15 mouse cellular contexts compared by ENCODE assay signal in the genomic region with DNA sequence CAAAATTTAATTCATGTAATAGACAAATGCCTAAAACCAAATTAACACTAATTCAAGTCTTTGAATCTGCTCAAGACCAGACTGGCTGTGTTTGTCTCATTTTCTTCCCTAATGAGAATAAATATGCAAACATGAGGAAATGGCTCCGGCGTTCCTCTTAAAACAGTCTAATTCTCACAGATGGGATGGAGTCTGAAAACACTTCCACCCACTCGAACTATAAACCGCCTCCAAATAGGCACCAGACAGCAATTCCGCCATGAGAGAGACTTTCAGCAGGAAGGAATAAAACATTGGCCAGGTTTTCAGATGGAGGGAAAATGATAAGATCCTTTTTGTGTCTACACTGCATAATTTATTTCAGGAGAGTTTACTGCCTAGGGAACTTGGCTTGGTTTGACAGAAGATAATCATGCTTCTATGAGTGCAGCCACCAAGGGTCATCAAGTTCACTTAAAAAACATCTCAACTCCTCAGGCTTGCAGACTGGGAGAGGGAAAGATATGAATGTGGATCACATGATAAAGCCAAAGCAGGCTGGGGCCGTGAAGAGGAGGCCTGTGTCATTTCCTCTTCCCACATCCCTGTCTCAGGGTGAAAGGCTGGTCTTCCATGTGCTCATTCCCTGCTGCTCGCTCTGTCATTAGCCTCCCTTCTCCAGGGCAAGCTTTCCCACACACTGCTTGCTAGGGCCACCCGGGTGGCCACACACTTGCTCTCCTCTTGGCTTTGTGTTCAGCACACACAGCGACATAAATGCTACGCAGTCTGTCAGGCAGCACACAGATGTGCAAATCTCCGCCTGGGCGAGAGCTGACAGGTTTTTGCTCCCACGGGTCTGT. TPM values are rescaled to one million over a fixed set of nuclear protein-coding genes. Genes with fewer than 3 reads are reported as not detected.
DNase-seq lines count a peak whose midpoint lies in the region; ATAC-seq lines count a peak whose summit lies in the region.
"Had no signal": no experiment of that assay in that cellular context is flagged by ENCODE, and none has a peak within 500 bp of the region (broad histone marks: within the 10 kb centered on the region; RNA-seq: fewer than 3 reads in every experiment).

No protein-coding gene starts in this region.

- no peak overlapping the region for H3K4me3 ChIP-seq in forebrain, embryonic 16.5 days (replicated peaks; ENCODE audit: low read length)
- H3K4me3 ChIP-seq in forebrain, embryonic 11.5 days (ENCODE audit: low read depth, low read length): no peak overlapping the region
- no peak overlapping the region for H3K4me3 ChIP-seq in neural tube, embryonic 13.5 days
- H3K4me3 ChIP-seq in hindbrain, embryonic 12.5 days: no peak overlapping the region
- H3K4me3 ChIP-seq: liver, embryonic 12.5 days; stomach, embryonic 15.5 days had no signal

- no peak overlapping the region for H3K9ac ChIP-seq in forebrain, embryonic 16.5 days (replicated peaks; ENCODE audit: low read depth, low read length)
- no peak overlapping the region for H3K9ac ChIP-seq in forebrain, embryonic 11.5 days (ENCODE audit: low read length)
- H3K9ac ChIP-seq in neural tube, embryonic 13.5 days: no peak overlapping the region; the same call in 1 of the 2 replicates
- H3K9ac ChIP-seq in hindbrain, embryonic 12.5 days: no peak overlapping the region
- H3K9ac ChIP-seq: hindbrain, embryonic 14.5 days; liver, embryonic 12.5 days; stomach, embryonic 15.5 days had no signal

- no peak for DNase-seq in forebrain, embryonic 11.5 days (ENCODE audit: low spot score)
- DNase-seq in layer of hippocampus, adult 11-12 months (ENCODE audit: low spot score): peak; percentile 19
- no peak for DNase-seq in layer of hippocampus, postnatal 25 days (ENCODE audit: extremely low spot score in 1 of 2, low spot score in 1 of 2)
- DNase-seq in brain, adult 2 months (ENCODE audit: low read depth, low spot score): peak; percentile 73
- no peak for DNase-seq in cerebellum, postnatal 14 days
- DNase-seq: lung, postnatal 4 days; retina, postnatal 1 day had no signal

- peak; percentile 72 for ATAC-seq in forebrain, embryonic 16.5 days
- ATAC-seq in forebrain, embryonic 11.5 days (replicated peaks; ENCODE audit: low FRiP score): no peak
- no peak; the same call in 1 of the 2 replicates for ATAC-seq in neural tube, embryonic 13.5 days (ENCODE audit: low read depth)
- ATAC-seq in hindbrain, embryonic 12.5 days (ENCODE audit: low FRiP score): no peak
- ATAC-seq: forebrain, embryonic 14.5 days; liver, embryonic 12.5 days had no signal

- H3K36me3 ChIP-seq in forebrain, embryonic 16.5 days (ENCODE audit: control insufficient read depth, insufficient read depth): no peaks in the 10 kb centered on the region
- H3K36me3 ChIP-seq in forebrain, embryonic 11.5 days (ENCODE audit: control insufficient read depth, insufficient read depth, low read length): no peaks in the 10 kb centered on the region
- H3K36me3 ChIP-seq in neural tube, embryonic 13.5 days: no peaks in the 10 kb centered on the region
- H3K36me3 ChIP-seq in hindbrain, embryonic 12.5 days: no peaks in the 10 kb centered on the region
- H3K36me3 ChIP-seq: liver, embryonic 12.5 days; stomach, embryonic 15.5 days had no signal

- no peak overlapping the region for H3K27ac ChIP-seq in forebrain, embryonic 16.5 days (ENCODE audit: low read length)
- no peak overlapping the region for H3K27ac ChIP-seq in forebrain, embryonic 11.5 days (ENCODE audit: low read depth, low read length)
- H3K27ac ChIP-seq in neural tube, embryonic 13.5 days (replicated peaks): 0 out of 2 replicates have a peak overlapping the region, but pooled peaks have one; percentile 24
- no peak overlapping the region for H3K27ac ChIP-seq in hindbrain, embryonic 12.5 days
- H3K27ac ChIP-seq: hindbrain, embryonic 14.5 days; liver, embryonic 12.5 days; stomach, embryonic 15.5 days had no signal

- no peaks in the 10 kb centered on the region for H3K9me3 ChIP-seq in forebrain, embryonic 16.5 days (ENCODE audit: control insufficient read depth, low read length)
- H3K9me3 ChIP-seq in forebrain, embryonic 11.5 days (ENCODE audit: control insufficient read depth, low read length): no peaks in the 10 kb centered on the region
- no peaks in the 10 kb centered on the region for H3K9me3 ChIP-seq in neural tube, embryonic 13.5 days
- no peaks in the 10 kb centered on the region for H3K9me3 ChIP-seq in hindbrain, embryonic 12.5 days (replicated peaks)
- H3K9me3 ChIP-seq: liver, embryonic 12.5 days; stomach, embryonic 15.5 days had no signal

- 61% methylated on average over 13 of the region's 13 CpGs for WGBS in forebrain, embryonic 16.5 days
- 83% methylated on average over 13 of the region's 13 CpGs for whole genome bisulfite sequencing in forebrain, embryonic 11.5 days
- 61% methylated on average over 13 of the region's 13 CpGs for WGBS in neural tube, embryonic 13.5 days
- WGBS in hindbrain, embryonic 12.5 days: 71% methylated on average over 13 of the region's 13 CpGs

- H3K4me2 ChIP-seq in forebrain, embryonic 16.5 days (ENCODE audit: low read length): no peak overlapping the region
- no peak overlapping the region for H3K4me2 ChIP-seq in forebrain, embryonic 11.5 days (ENCODE audit: low read depth, low read length, severe bottlenecking)
- H3K4me2 ChIP-seq in neural tube, embryonic 13.5 days: no peak overlapping the region
- no peak overlapping the region for H3K4me2 ChIP-seq in hindbrain, embryonic 12.5 days (replicated peaks)
- H3K4me2 ChIP-seq: hindbrain, embryonic 14.5 days; liver, embryonic 12.5 days; stomach, embryonic 15.5 days had no signal

- no peaks in the 10 kb centered on the region; the same call in 1 of the 2 replicates for H3K4me1 ChIP-seq in forebrain, embryonic 16.5 days (replicated peaks; ENCODE audit: control insufficient read depth, insufficient read depth, low read length)
- H3K4me1 ChIP-seq in forebrain, embryonic 11.5 days (replicated peaks; ENCODE audit: control insufficient read depth, insufficient read depth, low read length): no peaks in the 10 kb centered on the region
- H3K4me1 ChIP-seq in neural tube, embryonic 13.5 days (replicated peaks): peaks cover 5% of the 10 kb centered on the region
- 0 out of 2 replicates have a peak, but pooled peaks cover 3% of the 10 kb centered on the region for H3K4me1 ChIP-seq in hindbrain, embryonic 12.5 days
- H3K4me1 ChIP-seq: liver, embryonic 12.5 days; stomach, embryonic 15.5 days had no signal

- no peaks in the 10 kb centered on the region for H3K27me3 ChIP-seq in forebrain, embryonic 16.5 days (replicated peaks; ENCODE audit: control insufficient read depth, insufficient read depth, low read length)
- H3K27me3 ChIP-seq in forebrain, embryonic 11.5 days (ENCODE audit: control insufficient read depth, insufficient read depth, low read length): no peaks in the 10 kb centered on the region
- no peaks in the 10 kb centered on the region for H3K27me3 ChIP-seq in neural tube, embryonic 13.5 days
- H3K27me3 ChIP-seq in hindbrain, embryonic 12.5 days: no peaks in the 10 kb centered on the region
- H3K27me3 ChIP-seq: liver, embryonic 12.5 days; stomach, embryonic 15.5 days had no signal

RNA-seq across cellular contexts. Expression of a gene that starts 35.0 kb away (rescaled TPM):
- polyA plus RNA-seq in forebrain, embryonic 16.5 days (2015; fragmentation: Nextera tagmentation; extraction: Ambion mirVana): 0.06 and 0.09 TPM in 2 replicates
- not detected in 2 replicates for polyA plus RNA-seq in forebrain, embryonic 11.5 days (2014; fragmentation: Nextera tagmentation; extraction: Ambion mirVana)
- not detected for total RNA-seq in layer of hippocampus, postnatal 25 days (2021)
- 0.14 TPM in 1 of 2 replicates, not detected in the other for polyA plus RNA-seq in neural tube, embryonic 13.5 days (2015; fragmentation: Nextera tagmentation; extraction: Ambion mirVana)
- 0.17 and 0.39 TPM in 2 replicates for polyA plus RNA-seq in hindbrain, embryonic 12.5 days (2016; fragmentation: Nextera tagmentation; extraction: Ambion mirVana)
- total RNA-seq: heart, adult 8-10 months had no signal

RNA-seq across cellular contexts. Expression of a gene that starts 46.7 kb away (rescaled TPM):
- 0.36 and 1.1 TPM in 2 replicates for polyA plus RNA-seq in forebrain, embryonic 16.5 days (2015; fragmentation: Nextera tagmentation; extraction: Ambion mirVana)
- 1.5 and 1.9 TPM in 2 replicates for polyA plus RNA-seq in forebrain, embryonic 11.5 days (2014; fragmentation: Nextera tagmentation; extraction: Ambion mirVana)
- total RNA-seq in layer of hippocampus, postnatal 25 days (2021): under 1 TPM; 0.14 to 0.20 TPM
- 1.0 and 1.6 TPM in 2 replicates for polyA plus RNA-seq in neural tube, embryonic 13.5 days (2015; fragmentation: Nextera tagmentation; extraction: Ambion mirVana)
- 2.2 and 2.4 TPM in 2 replicates for polyA plus RNA-seq in hindbrain, embryonic 12.5 days (2016; fragmentation: Nextera tagmentation; extraction: Ambion mirVana)

Comparison
In these comparisons a context has a peak if more than half of its experiments do, and no peak if none do; other contexts are left out.
1. DNase-seq: peak in layer of hippocampus, adult 11-12 months (single experiment) and brain, adult 2 months (single experiment); none in forebrain, embryonic 11.5 days (single experiment), layer of hippocampus, postnatal 25 days (0 of 2) and cerebellum, postnatal 14 days (0 of 2).